Mouse (Mus musculus) spleen, adult 2 months (tissue): ENCODE measurements around the gene Pphln1.

ENCODE experiments used
- CTCF ChIP-seq: fragments of 200-500 bp; IDR thresholded peaks from 2 replicates; pipeline ENCODE4 v1.5.1; 2011; ENCODE audit warnings: mild to moderate bottlenecking, inconsistent platforms; ENCODE audit not compliant: insufficient read depth, insufficient read length, insufficient replicate concordance; ENCODE audit errors: extremely low read depth
- POLR2A ChIP-seq: fragments of 200-500 bp; IDR thresholded peaks from 2 replicates; pipeline ENCODE4 v1.6.1; 2011; ENCODE audit warnings: low read depth, low read length, inconsistent platforms

- TF ChIP-seq POLR2A, result no peak
- no peak for TF ChIP-seq CTCF
Observed at GRCm38 (mm10) chr15:93471651-93472050, 73.5 kb downstream of the Pphln1 start.
